In genomic region chr11:75510627-75510993, GRCm38 (mm10) we compare ENCODE assay signal across 8 mouse cellular contexts. TPM values are rescaled to one million over a fixed set of nuclear protein-coding genes. Genes with fewer than 3 reads are reported as not detected.
A peak's percentile ranks its signal among the peaks of the same experiment; 100 is the strongest.
DNase-seq lines count a peak whose midpoint lies in the region; ATAC-seq and TF ChIP-seq lines count a peak whose summit lies in the region.

No protein-coding gene starts in this region.

- TF ChIP-seq EP300 in lung, postnatal 0 days (IDR thresholded peaks at IDR 0.05), result no peak

- H3K4me2 ChIP-seq in hindbrain, embryonic 11.5 days (replicated peaks; ENCODE audit: low read depth, low read length), result peak overlapping the region; percentile 76
- H3K4me2 ChIP-seq in lung, postnatal 0 days (replicated peaks; ENCODE audit: low read depth, low read length), result peak overlapping the region; percentile 91

- peak; percentile 89 for ATAC-seq in hindbrain, embryonic 11.5 days (ENCODE audit: low FRiP score)
- ATAC-seq in lung, postnatal 0 days, result peak; percentile 83

- H3K36me3 ChIP-seq in hindbrain, embryonic 11.5 days (ENCODE audit: control insufficient read depth, insufficient read depth, low read length), result peaks cover 17% of the 10 kb centered on the region
- peaks cover 15% of the 10 kb centered on the region; the same call in 1 of the 2 replicates for H3K36me3 ChIP-seq in lung, postnatal 0 days (ENCODE audit: insufficient read depth, low read length)

- peak; percentile 96 for TF ChIP-seq CTCF in lung, postnatal 0 days (IDR thresholded peaks at IDR 0.05)

- peak overlapping the region; percentile 39 for H3K4me3 ChIP-seq in hindbrain, embryonic 11.5 days (ENCODE audit: low read depth, low read length)
- H3K4me3 ChIP-seq in lung, postnatal 0 days (ENCODE audit: low read depth, low read length), result peak overlapping the region; percentile 53

- H3K27ac ChIP-seq in hindbrain, embryonic 11.5 days (ENCODE audit: low read depth, low read length), result peak overlapping the region; percentile 56; the same call in 1 of the 2 replicates
- peak overlapping the region; percentile 92 for H3K27ac ChIP-seq in lung, postnatal 0 days (ENCODE audit: low read length)

- H3K27me3 ChIP-seq in hindbrain, embryonic 11.5 days (ENCODE audit: control insufficient read depth, insufficient read depth, low read length), result no peaks in the 10 kb centered on the region
- H3K27me3 ChIP-seq in lung, postnatal 0 days (replicated peaks; ENCODE audit: insufficient read depth, low read length), result no peaks in the 10 kb centered on the region

- WGBS in hindbrain, embryonic 11.5 days, result 2% methylated on average over 21 of the region's 24 CpGs
- under 1% methylated on average over 22 of the region's 24 CpGs for WGBS in lung, postnatal 0 days

- H3K9ac ChIP-seq in hindbrain, embryonic 11.5 days (ENCODE audit: low read depth, low read length), result peak overlapping the region; percentile 57
- peak overlapping the region; percentile 64 for H3K9ac ChIP-seq in lung, postnatal 0 days (replicated peaks; ENCODE audit: low read depth)

- peaks cover 4% of the 10 kb centered on the region; the same call in 1 of the 2 replicates for H3K4me1 ChIP-seq in hindbrain, embryonic 11.5 days (replicated peaks; ENCODE audit: control insufficient read depth, insufficient read depth, low read length)
- H3K4me1 ChIP-seq in lung, postnatal 0 days (ENCODE audit: insufficient read depth, low read depth, low read length), result peaks cover 10% of the 10 kb centered on the region; the same call in 1 of the 2 replicates

- no peaks in the 10 kb centered on the region for H3K9me3 ChIP-seq in hindbrain, embryonic 11.5 days (ENCODE audit: control insufficient read depth, low read length)
- H3K9me3 ChIP-seq in lung, postnatal 0 days (ENCODE audit: low read length), result no peaks in the 10 kb centered on the region

- DNase-seq in Muller cell, postnatal 12 days (ENCODE audit: inconsistent ontology term), result peak; percentile 94
- peak; percentile 94 for DNase-seq in cerebellum, adult 9-10 months
- peak; percentile 70 to 91 for DNase-seq in frontal cortex, adult 2 months (ENCODE audit: extremely low spot score in 1 of 2, low spot score in 1 of 2)
- DNase-seq in hindbrain, embryonic 11.5 days (ENCODE audit: low spot score), result peak; percentile 95
- peak; percentile 97 for DNase-seq in layer of hippocampus, postnatal 10 days (ENCODE audit: low spot score in 2 of 2)
- DNase-seq in lung, postnatal 0 days (ENCODE audit: low spot score), result peak; percentile 95
- peak; percentile 81 for DNase-seq in ovary, postnatal 10 days (ENCODE audit: low spot score)
- peak; percentile 93 for DNase-seq in thymus, postnatal 0 days (ENCODE audit: low spot score)

RNA-seq across cellular contexts. Expression of gene Rilp, which starts 0.7 kb away (rescaled TPM):
- 2.0 and 2.9 TPM in 2 replicates for polyA plus RNA-seq in frontal cortex, adult 2 months (2012; rRNA removed)
- polyA plus RNA-seq in hindbrain, embryonic 11.5 days (2014; fragmentation: Nextera tagmentation; extraction: Ambion mirVana), result 0.63 and 0.66 TPM in 2 replicates
- total RNA-seq in layer of hippocampus, postnatal 10 days (2021), result 1 to 10 TPM; 3.6 to 4.0 TPM
- polyA plus RNA-seq in lung, postnatal 0 days (2015; fragmentation: Nextera tagmentation; extraction: Ambion mirVana), result 12.4 and 15.7 TPM in 2 replicates
- polyA plus RNA-seq in thymus, postnatal 0 days (2015; fragmentation: Nextera tagmentation; extraction: Ambion mirVana), result 0.90 and 1.1 TPM in 2 replicates

RNA-seq across cellular contexts. Expression of gene Scarf1, which starts 2.7 kb away (rescaled TPM):
- polyA plus RNA-seq in frontal cortex, adult 2 months (2012; rRNA removed), result 3.3 and 4.1 TPM in 2 replicates
- polyA plus RNA-seq in hindbrain, embryonic 11.5 days (2014; fragmentation: Nextera tagmentation; extraction: Ambion mirVana), result 3.4 and 4.0 TPM in 2 replicates
- total RNA-seq in layer of hippocampus, postnatal 10 days (2021), result 1 to 10 TPM; 3.5 to 3.6 TPM
- 18.5 and 21.2 TPM in 2 replicates for polyA plus RNA-seq in lung, postnatal 0 days (2015; fragmentation: Nextera tagmentation; extraction: Ambion mirVana)
- polyA plus RNA-seq in thymus, postnatal 0 days (2015; fragmentation: Nextera tagmentation; extraction: Ambion mirVana), result 2.4 and 2.7 TPM in 2 replicates

RNA-seq across cellular contexts. Expression of gene Slc43a2, which starts 20.9 kb away (rescaled TPM):
- 26.7 and 26.9 TPM in 2 replicates for polyA plus RNA-seq in frontal cortex, adult 2 months (2012; rRNA removed)
- 5.5 and 5.9 TPM in 2 replicates for polyA plus RNA-seq in hindbrain, embryonic 11.5 days (2014; fragmentation: Nextera tagmentation; extraction: Ambion mirVana)
- 10 to 100 TPM; 38.3 to 47.5 TPM for total RNA-seq in layer of hippocampus, postnatal 10 days (2021)
- polyA plus RNA-seq in lung, postnatal 0 days (2015; fragmentation: Nextera tagmentation; extraction: Ambion mirVana), result 18.2 and 24.0 TPM in 2 replicates
- 33.2 and 33.6 TPM in 2 replicates for polyA plus RNA-seq in thymus, postnatal 0 days (2015; fragmentation: Nextera tagmentation; extraction: Ambion mirVana)

RNA-seq across cellular contexts. Expression of gene Prpf8, which starts 24.0 kb away (rescaled TPM):
- polyA plus RNA-seq in frontal cortex, adult 2 months (2012; rRNA removed), result 86.2 and 95.8 TPM in 2 replicates
- 86.6 and 89.6 TPM in 2 replicates for polyA plus RNA-seq in hindbrain, embryonic 11.5 days (2014; fragmentation: Nextera tagmentation; extraction: Ambion mirVana)
- 100 to 1,000 TPM; 113 to 123 TPM for total RNA-seq in layer of hippocampus, postnatal 10 days (2021)
- polyA plus RNA-seq in lung, postnatal 0 days (2015; fragmentation: Nextera tagmentation; extraction: Ambion mirVana), result 19.7 and 22.5 TPM in 2 replicates
- 39.2 and 40.0 TPM in 2 replicates for polyA plus RNA-seq in thymus, postnatal 0 days (2015; fragmentation: Nextera tagmentation; extraction: Ambion mirVana)

RNA-seq across cellular contexts. Expression of gene Tlcd2, which starts 49.1 kb away (rescaled TPM):
- polyA plus RNA-seq in frontal cortex, adult 2 months (2012; rRNA removed), result 0.84 and 1.3 TPM in 2 replicates
- polyA plus RNA-seq in hindbrain, embryonic 11.5 days (2014; fragmentation: Nextera tagmentation; extraction: Ambion mirVana), result 9.1 and 9.9 TPM in 2 replicates
- total RNA-seq in layer of hippocampus, postnatal 10 days (2021), result under 1 TPM; 0.31 to 0.73 TPM
- 6.1 and 8.7 TPM in 2 replicates for polyA plus RNA-seq in lung, postnatal 0 days (2015; fragmentation: Nextera tagmentation; extraction: Ambion mirVana)
- 9.7 and 13.8 TPM in 2 replicates for polyA plus RNA-seq in thymus, postnatal 0 days (2015; fragmentation: Nextera tagmentation; extraction: Ambion mirVana)

Comparison
In these comparisons a context has a peak if more than half of its experiments do, and no peak if none do; other contexts are left out.
1. Peak in every context shown above with its lines: DNase-seq, ATAC-seq, H3K4me3 ChIP-seq and H3K27ac ChIP-seq.